Mouse (Mus musculus): ENCODE results near the gene 6030458C11Rik. TPM values are rescaled to one million over a fixed set of nuclear protein-coding genes. Genes with fewer than 3 reads are reported as not detected.

6030458C11Rik gene
- polyA plus RNA-seq, 1 experiment from 2014 or later: 35.1 TPM

DNA sequence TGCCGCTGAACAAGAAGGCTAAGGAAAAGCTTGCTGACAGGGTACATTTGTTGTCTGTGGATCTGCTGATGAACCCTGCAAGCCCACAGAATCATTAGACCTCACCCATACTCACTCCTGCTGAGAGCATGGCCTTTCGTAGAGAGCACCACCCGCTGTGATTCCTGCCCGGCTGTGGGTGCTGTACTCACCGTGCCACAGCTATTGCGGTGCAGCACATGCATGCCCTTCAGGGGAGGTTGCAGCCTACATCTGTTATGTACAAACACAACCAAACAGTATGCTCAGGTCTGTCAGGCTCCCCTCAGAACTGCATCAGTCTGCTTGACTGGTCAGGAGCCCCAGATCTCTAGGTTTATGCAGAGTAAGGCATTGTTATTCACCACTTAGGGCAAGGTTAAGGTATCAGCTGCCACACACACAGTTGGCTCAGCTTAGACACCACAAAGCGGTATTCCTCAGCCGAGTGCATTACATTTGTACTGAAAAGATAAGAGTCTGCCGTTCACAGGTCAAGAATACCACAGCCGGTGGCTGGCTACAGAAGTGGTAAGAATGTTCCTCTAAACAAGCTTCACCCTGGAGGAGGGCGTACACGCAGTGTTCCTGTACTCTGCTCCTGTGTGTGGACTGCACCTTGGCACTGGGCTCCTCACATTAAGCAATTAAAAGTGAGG lies 33.5 kb upstream of the 6030458C11Rik start:
- 86% methylated on average over 12 of the region's 12 CpGs for WGBS
- no peak overlapping the region for H3K4me3 ChIP-seq (ENCODE audit: low read depth, low read length)
- H3K27me3 ChIP-seq (ENCODE audit: insufficient read depth, low read length): no peaks in the 10 kb centered on the region
- H3K9ac ChIP-seq: no peak overlapping the region
- H3K4me2 ChIP-seq: no peak overlapping the region
- peaks cover 90% of the 10 kb centered on the region for H3K36me3 ChIP-seq (ENCODE audit: insufficient read depth)
- DNase-seq (no peak), ATAC-seq (ENCODE audit: insufficient read depth) (peak; percentile 38; the same call in 1 of the 2 replicates)
- H3K4me1 ChIP-seq (ENCODE audit: insufficient read depth): no peaks in the 10 kb centered on the region
- no peak overlapping the region for H3K27ac ChIP-seq (ENCODE audit: low read depth)
- no peaks in the 10 kb centered on the region for H3K9me3 ChIP-seq (ENCODE audit: low read depth, low read length)
- TF ChIP-seq CTCF (IDR thresholded peaks at IDR 0.05; ENCODE audit: low read depth): no peak

GRCm38 (mm10) chr15:12856780-12857179 lies 32.3 kb upstream of the 6030458C11Rik start:
- Histone ChIP-seq H3K27ac (ENCODE audit: low read depth) (no peak overlapping the region), H3K4me3 (ENCODE audit: low read depth, low read length) (no peak overlapping the region), H3K4me1 (ENCODE audit: insufficient read depth) (no peaks in the 10 kb centered on the region), H3K36me3 (ENCODE audit: insufficient read depth) (peaks cover 91% of the 10 kb centered on the region), H3K4me2 (no peak overlapping the region), H3K27me3 (ENCODE audit: insufficient read depth, low read length) (no peaks in the 10 kb centered on the region), H3K9ac (no peak overlapping the region), H3K9me3 (ENCODE audit: low read depth, low read length) (no peaks in the 10 kb centered on the region)
- WGBS: 97% methylated on average over 6 of the region's 6 CpGs
- no peak for TF ChIP-seq CTCF (IDR thresholded peaks at IDR 0.05; ENCODE audit: low read depth)
- DNase-seq (no peak), ATAC-seq (ENCODE audit: insufficient read depth) (no peak)

DNA sequence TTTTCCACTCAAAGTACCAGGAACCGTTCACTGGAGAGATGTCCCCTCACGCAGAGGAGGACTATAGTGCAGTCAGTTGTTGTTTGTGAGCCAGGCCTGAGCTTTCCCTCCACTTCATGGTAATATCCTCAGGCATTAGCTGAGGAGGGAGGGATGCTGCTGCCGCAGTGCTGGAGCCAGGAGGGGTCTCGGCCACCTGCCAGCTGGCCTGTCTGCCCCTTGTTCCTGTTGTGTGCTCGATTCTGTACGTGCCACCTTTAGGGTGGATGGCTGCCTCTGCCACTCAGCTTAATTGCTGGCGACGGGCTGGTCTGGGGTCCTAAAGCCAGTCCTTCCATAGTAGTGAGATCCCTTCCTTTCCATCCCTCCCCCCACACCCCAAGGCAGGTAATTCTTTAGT lies 29.0 kb upstream of the 6030458C11Rik start:
- H3K27me3 ChIP-seq (ENCODE audit: insufficient read depth, low read length): no peaks in the 10 kb centered on the region
- H3K27ac ChIP-seq (ENCODE audit: low read depth): no peak overlapping the region
- 85% methylated on average over 8 of the region's 8 CpGs for WGBS
- no peak overlapping the region for H3K9ac ChIP-seq
- peaks cover 89% of the 10 kb centered on the region for H3K36me3 ChIP-seq (ENCODE audit: insufficient read depth)
- no peaks in the 10 kb centered on the region for H3K9me3 ChIP-seq (ENCODE audit: low read depth, low read length)
- H3K4me2 ChIP-seq: no peak overlapping the region
- no peak overlapping the region for H3K4me3 ChIP-seq (ENCODE audit: low read depth, low read length)
- DNase-seq: no peak
- no peaks in the 10 kb centered on the region for H3K4me1 ChIP-seq (ENCODE audit: insufficient read depth)
- TF ChIP-seq CTCF (IDR thresholded peaks at IDR 0.05; ENCODE audit: low read depth): no peak
- ATAC-seq (ENCODE audit: insufficient read depth): no peak

GRCm38 (mm10) chr15:12849373-12849772 lies 24.9 kb upstream of the 6030458C11Rik start:
- peaks cover 88% of the 10 kb centered on the region for H3K36me3 ChIP-seq (ENCODE audit: insufficient read depth)
- no peak overlapping the region for H3K4me2 ChIP-seq
- DNase-seq: no peak
- no peak for ATAC-seq (ENCODE audit: insufficient read depth)
- 71% methylated on average over 4 of the region's 4 CpGs for WGBS
- no peak for TF ChIP-seq CTCF (IDR thresholded peaks at IDR 0.05; ENCODE audit: low read depth)
- H3K4me1 ChIP-seq (ENCODE audit: insufficient read depth): no peaks in the 10 kb centered on the region
- H3K9ac ChIP-seq: no peak overlapping the region
- no peaks in the 10 kb centered on the region for H3K27me3 ChIP-seq (ENCODE audit: insufficient read depth, low read length)
- H3K27ac ChIP-seq (ENCODE audit: low read depth): no peak overlapping the region
- no peak overlapping the region for H3K4me3 ChIP-seq (ENCODE audit: low read depth, low read length)
- no peaks in the 10 kb centered on the region for H3K9me3 ChIP-seq (ENCODE audit: low read depth, low read length)

DNA sequence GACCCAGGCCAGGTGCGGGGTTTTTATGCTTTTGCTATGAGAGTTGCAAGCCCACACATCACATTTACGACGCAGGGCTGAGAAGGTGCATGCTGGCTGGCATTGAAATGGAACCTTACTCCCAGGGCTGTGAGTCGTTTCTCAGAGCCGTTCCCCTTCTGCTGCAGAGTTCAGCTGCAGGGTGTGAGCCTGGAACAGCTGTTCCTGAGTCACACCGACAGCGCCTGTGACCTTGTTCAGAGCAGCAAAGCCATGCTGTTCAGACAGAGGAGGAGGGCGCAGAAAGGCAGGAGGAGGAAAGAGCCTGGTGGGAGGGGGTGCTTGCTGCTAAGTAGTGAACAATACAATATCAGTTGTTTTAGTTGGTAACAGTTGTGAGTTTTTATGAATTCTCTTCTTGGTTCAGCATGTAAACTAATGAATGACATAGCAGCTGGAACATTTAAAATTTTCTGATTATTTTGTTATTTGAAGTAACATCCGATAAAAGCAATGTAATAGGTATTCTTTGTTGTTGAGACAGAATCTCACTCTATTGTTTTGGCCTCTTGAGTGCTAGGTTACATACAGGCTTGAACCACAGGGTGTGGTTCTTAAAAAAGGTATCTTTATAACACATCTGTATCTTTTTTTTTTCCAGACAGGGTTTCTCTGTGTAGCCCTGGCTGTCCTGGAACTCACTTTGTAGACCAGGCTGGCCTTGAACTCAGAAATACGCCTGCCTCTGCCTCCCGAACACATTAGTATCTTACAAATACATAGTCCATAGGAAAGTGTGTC lies 23.9 kb upstream of the 6030458C11Rik start:
- Histone ChIP-seq H3K27me3 (ENCODE audit: insufficient read depth, low read length) (no peaks in the 10 kb centered on the region), H3K9ac (no peak overlapping the region), H3K9me3 (ENCODE audit: low read depth, low read length) (no peaks in the 10 kb centered on the region), H3K4me3 (ENCODE audit: low read depth, low read length) (no peak overlapping the region), H3K4me2 (no peak overlapping the region), H3K4me1 (ENCODE audit: insufficient read depth) (no peaks in the 10 kb centered on the region), H3K27ac (ENCODE audit: low read depth) (no peak overlapping the region), H3K36me3 (ENCODE audit: insufficient read depth) (peaks cover 88% of the 10 kb centered on the region)
- WGBS: 85% methylated on average over 11 of the region's 11 CpGs
- DNase-seq: no peak
- no peak for TF ChIP-seq CTCF (IDR thresholded peaks at IDR 0.05; ENCODE audit: low read depth)
- ATAC-seq (ENCODE audit: insufficient read depth): no peak

GRCm38 (mm10) chr15:12842833-12843232 lies 18.4 kb upstream of the 6030458C11Rik start:
- H3K4me1 ChIP-seq (ENCODE audit: insufficient read depth): no peaks in the 10 kb centered on the region
- no peak overlapping the region for H3K27ac ChIP-seq (ENCODE audit: low read depth)
- WGBS: 79% methylated on average over 7 of the region's 7 CpGs
- no peak for TF ChIP-seq CTCF (IDR thresholded peaks at IDR 0.05; ENCODE audit: low read depth)
- peaks cover 85% of the 10 kb centered on the region for H3K36me3 ChIP-seq (ENCODE audit: insufficient read depth)
- no peak for DNase-seq
- no peak overlapping the region for H3K9ac ChIP-seq
- H3K9me3 ChIP-seq (ENCODE audit: low read depth, low read length): no peaks in the 10 kb centered on the region
- H3K4me3 ChIP-seq (ENCODE audit: low read depth, low read length): no peak overlapping the region
- no peak overlapping the region for H3K4me2 ChIP-seq
- no peaks in the 10 kb centered on the region for H3K27me3 ChIP-seq (ENCODE audit: insufficient read depth, low read length)
- no peak for ATAC-seq (ENCODE audit: insufficient read depth)

GRCm38 (mm10) chr15:12840737-12841136 lies 16.3 kb upstream of the 6030458C11Rik start:
- no peak overlapping the region for H3K27ac ChIP-seq (ENCODE audit: low read depth)
- H3K9ac ChIP-seq: no peak overlapping the region
- no peak overlapping the region for H3K4me2 ChIP-seq
- H3K9me3 ChIP-seq (ENCODE audit: low read depth, low read length): no peaks in the 10 kb centered on the region
- no peak for ATAC-seq (ENCODE audit: insufficient read depth)
- H3K36me3 ChIP-seq (ENCODE audit: insufficient read depth): peaks cover 86% of the 10 kb centered on the region
- H3K4me1 ChIP-seq (ENCODE audit: insufficient read depth): no peaks in the 10 kb centered on the region
- no peak overlapping the region for H3K4me3 ChIP-seq (ENCODE audit: low read depth, low read length)
- TF ChIP-seq CTCF (IDR thresholded peaks at IDR 0.05; ENCODE audit: low read depth): no peak
- H3K27me3 ChIP-seq (ENCODE audit: insufficient read depth, low read length): no peaks in the 10 kb centered on the region
- DNase-seq: no peak
- WGBS: 91% methylated on average over 11 of the region's 11 CpGs

All from lung, embryonic 14.5 days (tissue).